Mouse (Mus musculus): ENCODE measurements around the gene Vsnl1. TPM values are rescaled to one million over a fixed set of nuclear protein-coding genes. Genes with fewer than 3 reads are reported as not detected.

Vsnl1 gene
- polyA plus RNA-seq, 1 experiment from 2014 or later, result 1.0 TPM

DNA sequence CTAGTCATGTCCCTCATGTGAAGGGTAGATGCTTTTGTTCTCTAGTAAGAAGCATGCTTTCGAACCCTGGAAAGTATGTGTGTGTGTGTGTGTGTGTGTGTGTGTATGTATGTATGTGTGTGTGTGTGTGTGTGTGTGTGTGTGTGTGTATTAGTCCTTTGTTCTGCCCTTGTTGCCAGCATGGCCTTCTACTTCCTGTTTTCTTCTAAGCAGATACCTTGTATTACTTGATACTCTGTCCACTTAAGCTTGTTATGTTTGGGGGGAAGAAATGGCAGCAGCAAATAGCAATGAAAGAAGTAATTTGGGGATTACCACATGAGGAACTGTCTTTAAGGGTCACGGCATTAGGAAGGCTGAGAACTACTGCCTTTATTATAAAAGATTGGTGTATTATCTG, 159.8 kb downstream of the Vsnl1 start:
- WGBS, result 90% methylated on average over 2 of the region's 2 CpGs
- no peaks in the 10 kb centered on the region for H3K9me3 ChIP-seq (replicated peaks; ENCODE audit: control insufficient read depth, low read length)

More for the DNA sequence above, 159.8 kb downstream of the Vsnl1 start:
- Histone ChIP-seq H3K4me2 (ENCODE audit: low read depth, low read length) (no peak overlapping the region), H3K36me3 (ENCODE audit: control insufficient read depth, insufficient read depth, low read length) (peaks cover 14% of the 10 kb centered on the region; the same call in 1 of the 2 replicates), H3K9ac (ENCODE audit: low read length) (no peak overlapping the region), H3K4me3 (replicated peaks; ENCODE audit: low read length) (no peak overlapping the region), H3K4me1 (ENCODE audit: control insufficient read depth, insufficient read depth, low read length) (no peaks in the 10 kb centered on the region), H3K27me3 (ENCODE audit: control insufficient read depth, insufficient read depth, low read length) (no peaks in the 10 kb centered on the region), H3K27ac (ENCODE audit: low read length) (no peak overlapping the region)
- no peak for ATAC-seq (ENCODE audit: insufficient read depth, low FRiP score)

Small RNA genes lying within 50 kb of the gene (microRNA-seq; reads per million reads assigned to microRNA genes)
- not detected for gene Mir7675

Other genes with a start within 250 kb of the Vsnl1 start
- gene Msgn1, start 227.6 kb downstream of the Vsnl1 start, polyA plus RNA-seq (2015; fragmentation: Nextera tagmentation; extraction: Ambion mirVana), result not detected in 2 replicates
- gene Gen1, start 170.8 kb downstream of the Vsnl1 start, polyA plus RNA-seq (2015; fragmentation: Nextera tagmentation; extraction: Ambion mirVana), result 6.8 and 8.2 TPM in 2 replicates
- gene Smc6, start 170.7 kb downstream of the Vsnl1 start, polyA plus RNA-seq (2015; fragmentation: Nextera tagmentation; extraction: Ambion mirVana), result 109 and 125 TPM in 2 replicates
- 0.17 and 0.28 TPM in 2 replicates for gene Rad51ap2, start 19.5 kb upstream of the Vsnl1 start, polyA plus RNA-seq (2015; fragmentation: Nextera tagmentation; extraction: Ambion mirVana)